Mouse (Mus musculus) liver, embryonic 15.5 days (tissue): ENCODE results near the gene Tspan7. TPM values are rescaled to one million over a fixed set of nuclear protein-coding genes. Genes with fewer than 3 reads are reported as not detected.
A peak's percentile ranks its signal among the peaks of the same experiment; 100 is the strongest.

ENCODE experiments used
- ATAC-seq: fragments of 200-750 bp; cut with Nextera tagmentation; 2 replicates; pipeline ENCODE4 v1.8.0; 2017; ENCODE audit warnings: moderate number of reproducible peaks, mild to moderate bottlenecking, moderate library complexity; ENCODE audit not compliant: insufficient read depth
- H3K27ac ChIP-seq: fragments of 300-500 bp; sonication (generic); replicated peaks from 2 replicates; pipeline ENCODE4 v1.5.1; 2015; ENCODE audit warnings: mild to moderate bottlenecking, inconsistent platforms
- H3K27me3 ChIP-seq: fragments of 300-500 bp; sonication (generic); 2 replicates; pipeline ENCODE4 v1.6.1; 2015; ENCODE audit warnings: mild to moderate bottlenecking, inconsistent platforms
- H3K36me3 ChIP-seq: fragments of 300-500 bp; sonication (generic); replicated peaks from 2 replicates; pipeline ENCODE4 v1.6.1; 2015; ENCODE audit warnings: moderate library complexity, mild to moderate bottlenecking, inconsistent platforms
- H3K4me1 ChIP-seq: fragments of 300-500 bp; sonication (generic); replicated peaks from 2 replicates; pipeline ENCODE4 v1.6.1; 2015; ENCODE audit warnings: inconsistent platforms
- H3K4me2 ChIP-seq: fragments of 300-500 bp; sonication (generic); 2 replicates; pipeline ENCODE4 v1.6.1; 2015; ENCODE audit warnings: moderate library complexity, mild to moderate bottlenecking, inconsistent platforms
- H3K4me3 ChIP-seq: fragments of 300-500 bp; sonication (generic); replicated peaks from 2 replicates; pipeline ENCODE4 v1.5.1; 2015; ENCODE audit warnings: mild to moderate bottlenecking, inconsistent platforms
- H3K9ac ChIP-seq: fragments of 300-500 bp; sonication (generic); 2 replicates; pipeline ENCODE4 v1.6.1; 2015; ENCODE audit warnings: moderate library complexity, mild to moderate bottlenecking, inconsistent platforms
- H3K9me3 ChIP-seq: fragments of 300-500 bp; sonication (generic); replicated peaks from 2 replicates; pipeline ENCODE4 v1.6.1; 2016; ENCODE audit warnings: inconsistent platforms
- WGBS: fragments of 180-500 bp; shearing (Covaris S2); methylation state at CpG from one replicate; pipeline ENCODE4 v1.1.7; 2015; ENCODE audit warnings: mixed read lengths; ENCODE audit not compliant: insufficient replicate concordance; 5-methylcytosine and 5-hydroxymethylcytosine counted together
- polyA plus RNA-seq: library from polyadenylated mRNA; unstranded; fragments of >200 nt; fragmentation: Nextera tagmentation; extraction: Ambion mirVana; gene quantifications from 2 replicates; pipeline ENCODE4 v1.2.1, GENCODE M21; 2015

The Tspan7 gene
- polyA plus RNA-seq, 1 experiment from 2014 or later, result 44.1 TPM

- WGBS, result 47% methylated on average over 2 of the region's 2 CpGs
- no peaks in the 10 kb centered on the region for H3K36me3 ChIP-seq
These were observed 17.7 kb downstream of the Tspan7 start for GRCm38 (mm10) chrX:10502616-10503015.

GRCm38 (mm10) chrX:10514417-10514816, 29.5 kb downstream of the Tspan7 start:
- H3K9ac ChIP-seq, result no peak overlapping the region
- H3K4me3 ChIP-seq, result no peak overlapping the region
- no peaks in the 10 kb centered on the region for H3K9me3 ChIP-seq
- no peaks in the 10 kb centered on the region for H3K27me3 ChIP-seq
- H3K4me2 ChIP-seq, result no peak overlapping the region
- 36% methylated on average over 5 of the region's 5 CpGs for WGBS
- H3K36me3 ChIP-seq, result no peaks in the 10 kb centered on the region
- no peaks in the 10 kb centered on the region for H3K4me1 ChIP-seq
- no peak overlapping the region for H3K27ac ChIP-seq
- no peak for ATAC-seq

More at GRCm38 (mm10) chrX:10502616-10503015, 17.7 kb downstream of the Tspan7 start:
- Histone ChIP-seq H3K4me2 (no peak overlapping the region), H3K9me3 (no peaks in the 10 kb centered on the region), H3K27me3 (no peaks in the 10 kb centered on the region), H3K4me3 (no peak overlapping the region), H3K9ac (no peak overlapping the region), H3K27ac (no peak overlapping the region), H3K4me1 (no peaks in the 10 kb centered on the region)
- ATAC-seq, result no peak

GRCm38 (mm10) chrX:10514971-10515370, 30.0 kb downstream of the Tspan7 start:
- H3K9me3 ChIP-seq, result no peaks in the 10 kb centered on the region
- H3K27ac ChIP-seq, result no peak overlapping the region
- H3K4me3 ChIP-seq, result no peak overlapping the region
- H3K4me1 ChIP-seq, result no peaks in the 10 kb centered on the region
- no peak for ATAC-seq
- H3K4me2 ChIP-seq, result no peak overlapping the region
- no peaks in the 10 kb centered on the region for H3K27me3 ChIP-seq
- no peaks in the 10 kb centered on the region for H3K36me3 ChIP-seq
- H3K9ac ChIP-seq, result no peak overlapping the region
- 52% methylated on average over 3 of the region's 3 CpGs for WGBS

GRCm38 (mm10) chrX:10516448-10516847, 31.5 kb downstream of the Tspan7 start:
- Histone ChIP-seq H3K4me2 (no peak overlapping the region), H3K4me1 (no peaks in the 10 kb centered on the region), H3K9ac (no peak overlapping the region), H3K27me3 (no peaks in the 10 kb centered on the region), H3K27ac (no peak overlapping the region), H3K9me3 (no peaks in the 10 kb centered on the region), H3K36me3 (no peaks in the 10 kb centered on the region), H3K4me3 (no peak overlapping the region)
- ATAC-seq, result no peak
- WGBS, result 64% methylated on average over 7 of the region's 7 CpGs

GRCm38 (mm10) chrX:10516925-10517324, 32.0 kb downstream of the Tspan7 start:
- no peak for ATAC-seq
- no peak overlapping the region for H3K4me2 ChIP-seq
- H3K9me3 ChIP-seq, result no peaks in the 10 kb centered on the region
- H3K4me3 ChIP-seq, result no peak overlapping the region
- no peak overlapping the region for H3K27ac ChIP-seq
- no peaks in the 10 kb centered on the region for H3K27me3 ChIP-seq
- no peaks in the 10 kb centered on the region for H3K4me1 ChIP-seq
- H3K9ac ChIP-seq, result no peak overlapping the region
- H3K36me3 ChIP-seq, result no peaks in the 10 kb centered on the region
- WGBS, result 62% methylated on average over 6 of the region's 6 CpGs

GRCm38 (mm10) chrX:10517756-10518155, 32.8 kb downstream of the Tspan7 start:
- no peak overlapping the region for H3K27ac ChIP-seq
- H3K9ac ChIP-seq, result no peak overlapping the region
- H3K9me3 ChIP-seq, result no peaks in the 10 kb centered on the region
- 62% methylated on average over 4 of the region's 4 CpGs for WGBS
- H3K36me3 ChIP-seq, result no peaks in the 10 kb centered on the region
- no peaks in the 10 kb centered on the region for H3K27me3 ChIP-seq
- H3K4me1 ChIP-seq, result no peaks in the 10 kb centered on the region
- no peak overlapping the region for H3K4me2 ChIP-seq
- H3K4me3 ChIP-seq, result no peak overlapping the region
- ATAC-seq, result no peak

GRCm38 (mm10) chrX:10518510-10518909, 33.6 kb downstream of the Tspan7 start:
- Histone ChIP-seq H3K27me3 (no peaks in the 10 kb centered on the region), H3K4me3 (no peak overlapping the region), H3K4me2 (no peak overlapping the region), H3K36me3 (no peaks in the 10 kb centered on the region), H3K27ac (no peak overlapping the region), H3K9ac (no peak overlapping the region), H3K4me1 (no peaks in the 10 kb centered on the region), H3K9me3 (no peaks in the 10 kb centered on the region)
- WGBS, result 40% methylated on average over 5 of the region's 5 CpGs
- ATAC-seq, result no peak

GRCm38 (mm10) chrX:10535450-10535849, 50.5 kb downstream of the Tspan7 start:
- Histone ChIP-seq H3K9me3 (no peaks in the 10 kb centered on the region), H3K4me3 (no peak overlapping the region), H3K27ac (no peak overlapping the region), H3K36me3 (no peaks in the 10 kb centered on the region), H3K27me3 (no peaks in the 10 kb centered on the region), H3K4me1 (no peaks in the 10 kb centered on the region), H3K9ac (no peak overlapping the region), H3K4me2 (no peak overlapping the region)
- 21% methylated on average over 2 of the region's 2 CpGs for WGBS
- no peak for ATAC-seq

- WGBS, result 43% methylated on average over 2 of the region's 2 CpGs
- H3K27ac ChIP-seq, result no peak overlapping the region
- H3K9me3 ChIP-seq, result no peaks in the 10 kb centered on the region
- no peaks in the 10 kb centered on the region for H3K27me3 ChIP-seq
- no peaks in the 10 kb centered on the region for H3K4me1 ChIP-seq
- no peak overlapping the region for H3K4me2 ChIP-seq
- H3K36me3 ChIP-seq, result no peaks in the 10 kb centered on the region
- H3K9ac ChIP-seq, result no peak overlapping the region
- ATAC-seq, result no peak
- no peak overlapping the region for H3K4me3 ChIP-seq
These were observed 54.1 kb downstream of the Tspan7 start for GRCm38 (mm10) chrX:10539009-10539408.

- Histone ChIP-seq H3K4me1 (no peaks in the 10 kb centered on the region), H3K27ac (no peak overlapping the region), H3K4me3 (no peak overlapping the region), H3K27me3 (no peaks in the 10 kb centered on the region), H3K4me2 (no peak overlapping the region), H3K36me3 (no peaks in the 10 kb centered on the region), H3K9ac (no peak overlapping the region), H3K9me3 (no peaks in the 10 kb centered on the region)
- 44% methylated on average over 6 of the region's 6 CpGs for WGBS
- ATAC-seq, result peak; percentile 54; the same call in 1 of the 2 replicates
These were observed 54.7 kb downstream of the Tspan7 start for GRCm38 (mm10) chrX:10539482-10540166.

GRCm38 (mm10) chrX:10546840-10547239, 61.9 kb downstream of the Tspan7 start:
- 62% methylated on average over 3 of the region's 3 CpGs for WGBS
- no peaks in the 10 kb centered on the region for H3K4me1 ChIP-seq
- no peak for ATAC-seq
- no peaks in the 10 kb centered on the region for H3K36me3 ChIP-seq
- H3K27me3 ChIP-seq, result no peaks in the 10 kb centered on the region
- H3K9ac ChIP-seq, result no peak overlapping the region
- no peak overlapping the region for H3K27ac ChIP-seq
- no peaks in the 10 kb centered on the region for H3K9me3 ChIP-seq
- H3K4me2 ChIP-seq, result no peak overlapping the region
- H3K4me3 ChIP-seq, result no peak overlapping the region

GRCm38 (mm10) chrX:10549708-10550107, 64.8 kb downstream of the Tspan7 start:
- no peaks in the 10 kb centered on the region for H3K9me3 ChIP-seq
- H3K4me2 ChIP-seq, result no peak overlapping the region
- no peaks in the 10 kb centered on the region for H3K4me1 ChIP-seq
- H3K27ac ChIP-seq, result no peak overlapping the region
- H3K36me3 ChIP-seq, result no peaks in the 10 kb centered on the region
- 54% methylated on average over 3 of the region's 3 CpGs for WGBS
- ATAC-seq, result no peak
- no peaks in the 10 kb centered on the region for H3K27me3 ChIP-seq
- no peak overlapping the region for H3K4me3 ChIP-seq
- no peak overlapping the region for H3K9ac ChIP-seq
